Mouse (Mus musculus) stomach, postnatal 0 days (tissue): ENCODE measurements around the gene Patl2.

Experiments used
- CTCF ChIP-seq: IDR thresholded peaks from 2 replicates; pipeline ENCODE4 v1.5.1; 2016; ENCODE audit warnings: antibody characterized with exemption, low read depth, mild to moderate bottlenecking, moderate library complexity
- EP300 ChIP-seq: optimal IDR thresholded peaks from 2 replicates; pipeline ENCODE3; 2016; ENCODE audit warnings: antibody characterized with exemption

DNA sequence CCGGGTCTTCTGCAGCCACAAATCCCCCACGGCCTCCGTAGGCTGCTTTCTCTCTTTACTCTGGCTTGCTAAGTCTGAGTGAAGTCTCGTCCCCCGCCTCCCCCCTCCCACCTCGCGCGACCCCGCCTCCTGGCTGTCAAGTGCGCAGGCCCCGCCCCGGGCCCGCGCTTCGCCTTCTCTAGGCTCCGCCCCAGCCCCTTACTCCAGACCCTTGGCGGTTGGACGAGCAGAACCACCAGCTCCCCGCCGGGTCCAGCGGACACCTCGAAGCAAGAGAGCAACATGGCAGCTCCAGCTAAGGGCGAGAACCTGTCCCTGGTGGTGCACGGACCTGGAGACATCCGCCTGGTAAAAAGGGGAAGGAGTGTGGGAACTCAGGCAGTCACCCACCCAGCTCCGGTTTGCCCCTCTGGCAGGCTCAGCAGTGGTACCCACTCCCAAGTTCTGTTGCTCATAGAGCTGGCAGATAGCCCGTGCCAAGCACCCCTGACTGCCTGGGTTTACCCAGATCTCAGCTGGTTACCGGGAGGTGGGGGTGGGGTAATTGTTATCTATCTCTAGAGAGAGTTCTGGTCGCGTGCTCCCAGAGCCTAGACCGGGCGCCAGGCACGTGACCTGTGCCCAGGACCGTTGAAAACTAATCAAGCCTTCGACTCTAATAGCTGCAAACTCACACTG is 48.8 kb upstream of the Patl2 start, which contains the start of gene Sord:
- no peak for TF ChIP-seq CTCF
- no peak for TF ChIP-seq EP300
